Mouse (Mus musculus) layer of hippocampus, postnatal 10 days (tissue): Measurements from ENCODE around the gene Prr15l. TPM values are rescaled to one million over a fixed set of nuclear protein-coding genes. Genes with fewer than 3 reads are reported as not detected.

Source experiments
- DNase-seq, 2 experiments: peaks; one replicate each; pipeline ENCODE4 v3.0.0; 2021; ENCODE audit warnings: low spot score in 2 of 2
- total RNA-seq, 2 experiments: library from RNA; stranded (reverse); gene quantifications; 2 replicates each; pipeline ENCODE4 v1.2.3; 2021

Gene Prr15l
- total RNA-seq, 2 experiments from 2014 or later = not detected

DNA sequence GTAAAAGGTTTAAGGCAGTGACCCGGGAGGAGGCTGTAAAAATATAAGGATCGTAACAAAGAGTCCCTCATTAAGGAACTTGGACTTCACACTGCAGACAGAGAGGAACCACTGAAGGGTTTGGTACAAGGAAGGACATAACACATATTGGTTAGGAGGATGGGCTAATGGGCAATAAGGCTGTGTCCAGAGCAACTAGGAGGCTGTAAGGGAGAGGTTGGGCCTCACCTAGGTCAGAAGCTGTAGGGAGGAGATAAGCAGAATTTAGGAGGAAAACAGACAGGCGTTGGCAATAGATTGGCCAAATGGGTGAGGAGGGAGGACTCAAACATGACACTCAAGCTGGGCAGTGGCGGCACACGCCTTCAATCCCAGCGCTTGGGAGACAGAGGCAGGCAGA lies 10.5 kb upstream of the Prr15l start:
- no peak for DNase-seq

DNA sequence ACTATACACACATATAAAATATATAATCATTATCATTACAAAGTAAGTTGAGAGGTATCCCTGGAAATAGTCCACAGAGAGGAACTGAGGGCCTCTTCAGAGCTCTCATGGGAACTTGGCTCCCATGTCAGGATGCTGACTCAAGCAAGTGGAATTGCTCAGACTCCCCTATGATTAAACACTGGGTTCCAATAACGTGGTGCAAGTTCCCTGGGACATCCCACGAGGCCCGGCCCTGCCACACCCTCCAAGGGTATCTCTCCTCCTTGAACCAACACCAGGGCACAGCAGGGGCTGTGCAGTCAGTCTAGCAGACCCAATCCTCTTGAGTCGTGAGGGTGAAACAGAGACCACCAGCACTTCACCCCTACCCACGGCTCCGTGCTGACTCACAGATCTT lies 8.9 kb upstream of the Prr15l start:
- DNase-seq = no peak

DNA sequence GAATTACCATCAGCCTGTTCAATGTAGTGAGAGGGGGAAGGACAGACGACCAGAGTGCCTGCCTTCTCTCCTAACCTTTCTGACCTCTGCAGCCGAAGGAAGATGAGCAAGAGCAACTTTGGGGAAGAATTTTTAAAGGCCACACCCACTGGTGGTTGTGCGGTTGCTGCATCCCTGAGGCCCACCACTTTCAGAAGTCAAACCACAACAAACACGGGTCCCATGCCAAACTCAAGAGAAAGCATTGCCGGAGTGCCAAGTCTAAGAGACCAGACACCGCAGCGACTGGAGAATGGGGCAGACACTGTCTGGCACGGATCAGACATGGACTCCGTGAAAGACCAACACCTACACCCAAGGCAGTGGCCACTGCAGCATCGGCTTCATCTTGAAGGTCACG lies 3.0 kb upstream of the Prr15l start:
- no peak for DNase-seq

DNA sequence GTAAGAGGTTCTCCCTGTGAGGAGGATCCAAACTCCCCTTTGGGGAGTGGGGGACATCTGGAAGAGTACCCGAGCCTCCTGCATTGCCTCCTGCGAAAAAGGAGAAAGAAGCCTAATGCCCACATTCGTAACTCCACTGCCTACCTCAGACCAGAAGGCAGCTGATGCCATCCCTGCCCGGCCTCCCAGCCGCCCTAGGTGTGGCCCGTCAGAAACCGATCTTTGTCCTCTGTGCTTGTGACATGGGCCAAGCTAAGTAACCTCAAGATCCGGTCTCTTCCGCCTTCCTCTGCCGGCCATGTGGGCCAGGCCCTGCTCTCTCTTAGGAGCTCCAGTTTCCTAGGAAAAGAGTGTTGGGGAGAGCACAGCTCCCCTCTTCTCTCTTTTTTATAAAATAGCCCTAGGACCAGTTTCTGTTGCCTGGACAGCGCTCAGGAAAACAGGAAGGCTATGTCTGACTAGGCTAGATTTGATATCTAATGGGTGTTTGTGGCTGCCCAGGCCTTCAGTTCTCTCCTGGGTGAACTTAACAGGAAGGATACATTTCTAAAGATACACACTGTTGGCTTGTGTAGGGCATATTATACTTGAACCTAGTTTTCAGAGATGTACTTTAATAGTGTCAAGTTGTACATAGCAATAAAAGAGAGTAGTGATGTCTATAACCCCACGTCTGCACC lies 2.3 kb upstream of the Prr15l start:
- no peak for DNase-seq

DNA sequence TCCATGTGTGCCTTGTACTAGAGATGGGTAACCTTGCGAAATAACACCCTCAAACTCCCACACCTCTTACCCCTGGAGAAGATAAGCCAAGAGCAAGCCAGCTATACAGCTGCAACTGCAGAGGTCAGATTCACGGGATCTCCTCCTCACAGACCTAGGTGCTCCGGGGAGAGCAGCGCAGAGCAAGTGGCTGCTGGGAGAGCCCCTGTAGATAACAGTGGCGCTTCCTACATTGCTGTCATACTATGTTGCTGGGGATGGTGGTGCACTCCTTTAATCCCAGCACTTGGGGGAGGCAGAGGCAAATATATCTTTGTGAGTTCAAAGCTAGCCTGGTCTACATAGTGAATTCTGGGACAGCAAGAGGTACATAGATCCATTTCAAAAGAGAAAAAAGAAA lies 1.3 kb upstream of the Prr15l start:
- DNase-seq = no peak

DNA sequence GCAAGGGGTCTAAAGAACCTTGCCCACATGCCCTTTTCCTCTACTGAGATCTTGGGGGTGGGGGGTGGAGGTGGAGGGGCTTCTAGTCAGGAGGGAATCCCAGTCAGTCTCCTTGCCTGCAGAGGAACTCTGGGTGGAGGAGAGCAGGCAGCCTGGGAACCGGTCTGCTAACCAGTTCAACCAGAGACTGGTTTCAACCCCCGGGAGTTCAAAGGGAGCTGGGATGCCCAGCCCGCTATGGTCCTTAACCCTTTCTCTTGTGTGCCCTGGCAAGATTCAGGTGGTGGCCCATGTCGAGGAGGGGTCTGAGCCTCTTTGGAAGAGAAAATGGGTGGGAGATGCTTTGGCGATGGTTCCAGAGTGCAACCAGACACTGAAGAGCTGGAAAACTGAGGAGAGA lies 787 bp downstream of the Prr15l start:
- no peak for DNase-seq

DNA sequence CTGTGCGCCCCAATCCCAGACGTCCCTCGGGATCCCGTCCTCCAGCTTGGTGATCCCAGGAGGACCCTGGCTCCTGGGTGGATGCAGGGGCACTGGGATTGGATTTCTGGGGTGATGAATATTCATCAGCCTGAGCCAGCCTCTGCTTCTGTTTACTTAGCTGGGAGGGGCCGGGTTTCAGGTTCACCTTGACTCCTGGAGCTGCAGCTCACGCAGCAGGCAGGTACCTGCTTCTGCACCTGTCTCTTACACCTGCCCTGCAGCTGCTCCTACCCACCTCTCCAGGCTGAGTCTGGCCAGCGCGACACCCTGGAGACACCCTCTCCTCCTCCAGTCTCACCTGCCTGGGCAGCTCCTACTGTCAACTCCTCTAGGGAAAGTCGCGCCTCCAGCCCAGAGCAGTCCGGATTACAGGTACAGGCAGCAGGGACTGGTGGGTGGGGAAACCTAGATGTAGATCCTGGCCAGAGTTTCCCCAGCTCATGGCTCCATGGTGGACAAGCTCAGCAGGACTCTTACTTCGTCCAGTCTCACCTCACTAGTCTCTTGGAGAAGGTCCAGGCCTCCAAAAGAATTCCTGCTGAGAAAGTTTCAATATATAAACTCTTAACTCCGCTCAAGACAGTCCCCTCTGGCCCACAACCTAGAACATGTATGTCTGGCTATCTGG lies 1.3 kb downstream of the Prr15l start:
- no peak for DNase-seq

DNA sequence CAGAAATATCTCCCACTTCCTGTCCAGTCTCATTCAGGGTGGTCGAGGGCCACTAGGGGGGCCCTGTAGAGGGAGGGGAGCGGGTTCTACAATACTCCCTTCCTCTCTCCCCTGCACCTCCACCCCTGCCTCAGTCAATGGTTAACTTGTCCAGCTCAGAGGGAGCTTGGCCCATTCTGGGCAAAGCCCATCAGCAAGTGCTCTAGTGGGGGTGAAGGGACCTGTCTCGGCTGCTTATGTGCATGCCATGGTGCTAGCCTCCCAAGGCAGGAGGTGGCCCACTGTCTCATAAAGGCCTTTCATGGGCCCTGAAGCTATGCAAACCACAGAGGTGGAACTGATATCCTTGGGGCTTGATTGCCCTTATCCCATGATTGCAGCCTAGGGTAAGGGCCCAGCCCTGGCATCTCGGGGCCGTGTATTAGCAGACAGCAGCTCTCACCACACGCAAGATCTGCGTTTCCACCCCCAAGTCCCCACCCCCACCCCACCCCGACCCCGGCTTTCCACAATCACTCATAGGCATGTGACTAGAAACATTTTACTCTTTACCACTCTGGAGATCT lies 1.9 kb downstream of the Prr15l start:
- no peak for DNase-seq

DNA sequence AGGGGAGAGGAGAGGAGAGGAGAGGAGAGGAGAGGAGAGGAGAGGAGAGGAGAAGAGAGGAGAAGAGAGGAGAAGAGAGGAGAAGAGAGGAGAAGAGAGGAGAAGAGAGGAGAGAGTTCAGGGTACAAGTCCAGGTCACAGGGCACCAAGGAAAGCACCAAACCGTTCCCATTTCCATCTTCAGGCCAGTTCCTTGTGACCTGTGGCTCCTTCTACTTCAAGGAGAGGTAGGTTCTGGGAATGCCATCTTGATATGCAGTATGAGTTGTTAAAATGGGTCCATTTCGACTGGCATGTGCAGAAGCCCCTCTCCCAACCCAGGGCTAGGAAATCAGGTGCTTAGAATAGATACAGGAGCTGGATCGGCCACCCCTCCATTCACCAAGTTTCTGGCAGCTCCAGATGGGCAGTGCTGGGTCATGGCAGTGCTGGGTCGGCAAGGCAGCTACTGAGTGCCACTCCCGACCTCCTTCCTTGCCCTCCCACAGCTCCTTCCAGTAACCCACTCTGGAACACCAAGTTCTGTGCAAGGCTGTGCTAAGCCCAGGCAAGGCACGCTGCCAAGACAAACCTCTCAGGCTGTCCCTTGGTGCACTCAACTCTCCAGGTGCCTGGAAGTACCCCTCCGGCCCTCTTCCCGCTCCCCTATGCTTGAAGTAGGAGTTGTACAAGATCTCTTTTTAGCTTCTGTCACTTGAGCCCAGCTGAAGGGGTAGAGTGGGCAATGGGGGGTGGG lies 3.6 kb downstream of the Prr15l start:
- DNase-seq = no peak

DNA sequence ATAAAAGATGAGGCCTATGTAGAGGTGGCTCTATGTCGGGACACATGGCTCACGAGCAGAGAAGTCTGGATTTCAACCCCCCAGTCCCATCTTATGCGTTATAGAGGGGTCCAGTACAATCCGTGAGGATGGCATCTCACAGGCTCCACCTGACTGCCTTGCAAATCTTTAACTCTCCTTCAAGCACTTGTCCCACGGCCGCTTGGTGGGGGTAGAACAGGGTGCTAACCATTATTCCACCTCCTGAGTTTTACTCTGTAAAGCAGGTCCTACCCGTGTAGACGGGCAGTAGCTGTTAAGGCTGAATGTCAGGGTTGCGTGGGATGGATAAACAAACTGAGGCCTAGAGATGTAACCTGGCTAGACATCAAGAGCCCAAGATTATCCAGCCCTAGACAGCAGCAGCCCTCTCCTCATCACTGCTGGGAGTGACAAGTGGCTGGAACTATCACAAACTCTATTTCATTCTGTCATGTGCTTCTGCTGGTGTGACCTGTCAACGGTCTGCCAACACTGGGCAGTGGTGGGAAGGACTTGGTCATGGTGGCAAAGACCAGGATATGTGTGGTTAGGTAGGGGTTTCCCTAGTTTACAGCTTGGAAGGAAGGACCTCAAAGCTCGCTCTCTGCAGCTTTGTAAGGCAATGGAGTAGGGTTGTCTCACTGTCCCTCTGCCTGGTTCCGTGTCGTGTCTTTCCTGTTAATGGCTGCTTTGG lies 5.8 kb downstream of the Prr15l start:
- no peak for DNase-seq

DNA sequence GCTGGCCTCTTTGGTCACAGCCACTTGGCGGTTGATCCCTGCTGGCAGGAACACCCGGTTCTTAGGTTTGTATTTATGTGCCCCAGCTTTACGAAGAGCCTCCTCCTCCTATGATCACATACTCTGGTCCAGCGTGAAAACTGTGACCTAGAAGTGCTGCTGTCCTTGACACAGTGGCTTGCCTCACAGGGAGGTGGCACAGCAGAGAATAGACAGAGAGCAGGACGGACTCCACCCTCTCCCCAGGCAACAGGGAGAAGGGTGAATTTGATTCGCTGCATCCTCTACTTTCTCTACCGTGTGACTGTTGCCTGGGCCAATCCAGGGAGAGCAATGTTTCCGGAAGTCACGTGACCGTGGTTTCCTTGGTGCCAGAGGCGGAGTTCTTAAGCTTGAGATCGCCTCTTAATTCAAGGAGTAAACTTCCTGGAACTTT lies 7.0 kb downstream of the Prr15l start:
- DNase-seq = peak; percentile 31 to 35

DNA sequence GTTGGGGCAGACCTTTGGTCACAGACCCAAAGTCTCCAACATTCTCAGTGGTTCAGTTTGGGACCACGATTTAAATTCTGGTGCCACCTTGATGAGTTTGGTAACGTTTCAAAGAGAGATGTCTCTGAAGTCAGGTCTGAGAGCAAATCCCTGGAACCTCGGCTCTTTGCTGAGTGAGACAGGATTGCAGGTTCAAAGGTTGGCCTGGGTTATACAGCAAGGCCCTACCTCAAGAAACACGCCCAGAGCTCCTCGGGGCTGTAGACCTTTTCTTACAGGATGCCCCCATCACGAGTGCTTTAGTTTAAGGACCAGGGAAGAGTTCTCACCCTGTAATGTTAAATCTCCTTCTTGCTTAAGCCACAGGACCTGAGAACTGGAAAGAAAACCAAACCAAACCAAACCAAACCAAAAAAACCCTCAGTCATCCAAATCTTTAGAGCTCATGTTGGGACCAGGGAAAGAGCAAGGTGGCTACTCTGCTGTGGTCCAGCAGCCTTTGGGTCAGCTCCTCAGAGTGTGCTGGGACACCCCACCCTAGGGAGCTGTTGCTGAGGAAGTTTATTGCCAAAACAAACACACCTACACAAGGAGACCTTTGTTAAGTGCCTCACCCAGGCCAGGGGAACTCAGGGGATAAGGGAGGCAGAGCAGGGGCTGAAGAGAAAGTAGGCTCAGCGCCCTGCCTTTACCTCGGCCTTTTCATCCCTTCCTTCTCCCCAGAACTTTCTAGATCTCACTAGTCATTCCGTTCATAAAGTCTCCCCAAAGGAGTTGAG lies 8.2 kb downstream of the Prr15l start:
- DNase-seq = no peak

DNA sequence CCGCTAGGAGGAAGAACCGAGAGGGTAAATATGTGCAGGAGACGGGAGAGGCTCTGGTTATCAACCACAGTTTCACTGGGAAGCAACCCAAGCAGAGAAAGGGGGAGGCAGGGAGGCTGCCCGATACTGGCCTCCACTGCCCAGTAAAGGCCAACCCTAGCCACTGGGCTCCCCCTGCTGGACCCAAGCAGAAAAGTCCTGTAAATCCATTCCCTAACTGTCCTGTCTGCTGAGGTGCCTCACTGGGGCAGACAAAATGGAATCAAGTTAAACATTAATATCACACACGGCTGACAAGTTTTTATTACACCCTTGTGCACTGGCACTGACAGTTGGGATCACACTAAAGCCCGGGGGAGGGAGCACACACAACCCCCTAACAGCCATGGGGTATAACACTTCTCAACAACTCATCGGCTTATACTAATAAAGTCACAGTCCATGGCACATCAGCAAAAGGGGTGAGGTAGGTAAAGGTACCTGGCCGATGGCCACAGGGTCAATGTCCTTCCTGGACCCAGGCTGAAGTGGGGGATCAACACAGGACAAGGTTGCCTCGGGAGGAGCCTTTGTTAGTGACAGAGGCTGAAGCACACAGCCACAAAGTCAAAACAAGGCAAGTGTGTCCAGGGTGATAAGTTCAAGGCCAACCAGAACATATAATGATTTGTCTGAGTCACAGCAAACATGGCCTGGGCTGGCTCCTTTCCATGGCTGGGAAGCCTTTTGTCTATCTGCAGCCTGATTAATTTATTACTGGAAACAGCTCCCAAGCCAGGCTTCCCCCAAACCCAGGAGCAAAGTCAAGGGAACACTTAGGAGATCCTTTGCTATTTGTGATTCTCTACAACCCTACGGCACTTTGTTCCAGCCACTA lies 9.9 kb downstream of the Prr15l start:
- DNase-seq = peak in 1 of 2 experiments; percentile 38

DNA sequence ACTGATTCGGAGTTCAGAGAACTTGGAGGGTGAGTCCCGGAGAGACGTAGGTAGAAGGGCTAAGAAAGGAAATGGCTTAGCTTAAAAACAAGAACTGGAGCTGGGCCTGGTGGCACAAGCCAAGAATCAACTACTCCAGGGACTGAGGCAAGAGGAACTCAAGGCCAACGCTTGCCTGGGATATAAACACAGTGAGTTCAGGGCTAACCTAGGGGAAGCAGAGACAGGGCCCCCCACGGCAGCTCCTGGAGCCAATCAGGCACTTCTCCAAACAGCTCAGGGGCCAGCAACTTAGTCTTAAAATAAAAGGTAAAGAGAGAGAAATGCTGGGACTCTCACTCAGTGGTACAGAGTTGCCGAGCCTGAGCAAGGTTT lies 10.5 kb downstream of the Prr15l start:
- no peak for DNase-seq

DNA sequence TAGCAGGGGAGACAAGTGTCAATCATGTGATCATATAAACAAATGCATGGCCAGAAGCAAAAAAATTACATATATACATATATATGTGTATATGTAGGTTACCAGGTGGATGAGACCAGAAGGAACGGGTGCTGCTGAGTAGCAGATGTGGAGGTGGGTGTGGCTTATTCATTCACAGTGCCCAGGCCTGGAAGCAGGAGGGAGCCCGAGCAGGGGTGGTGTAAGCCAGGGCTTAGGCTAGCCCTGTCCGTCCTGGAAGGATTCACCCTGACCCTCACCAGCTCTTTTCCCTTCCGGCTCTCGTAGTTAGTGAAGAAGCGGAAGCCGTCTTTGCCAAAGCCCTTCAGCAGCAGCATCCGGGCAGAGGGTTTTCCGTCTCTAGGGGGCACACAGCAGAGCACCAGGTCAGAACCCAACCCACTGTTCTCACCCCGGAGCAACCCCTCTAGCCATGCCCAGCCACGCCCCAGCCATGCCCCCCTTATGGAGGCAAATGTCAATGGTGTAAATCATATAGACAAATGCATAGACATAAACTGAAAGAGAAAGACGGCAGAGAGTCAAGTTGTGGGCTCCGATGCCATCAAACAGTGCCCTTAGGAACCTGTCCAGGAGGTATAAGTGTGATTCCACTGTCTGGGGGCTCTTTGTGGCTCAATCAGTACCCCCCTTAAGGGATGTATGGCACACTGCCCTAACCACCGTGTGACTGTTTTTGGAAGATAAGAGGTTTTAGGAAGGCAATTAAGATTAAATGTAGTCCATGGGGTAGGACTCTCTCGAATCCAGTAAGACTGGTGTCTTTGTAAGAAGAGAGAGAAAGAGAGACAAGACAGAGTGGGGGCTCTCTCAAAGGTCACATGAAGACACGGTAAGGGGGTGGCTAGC lies 12.9 kb downstream of the Prr15l start:
- DNase-seq = no peak

DNA sequence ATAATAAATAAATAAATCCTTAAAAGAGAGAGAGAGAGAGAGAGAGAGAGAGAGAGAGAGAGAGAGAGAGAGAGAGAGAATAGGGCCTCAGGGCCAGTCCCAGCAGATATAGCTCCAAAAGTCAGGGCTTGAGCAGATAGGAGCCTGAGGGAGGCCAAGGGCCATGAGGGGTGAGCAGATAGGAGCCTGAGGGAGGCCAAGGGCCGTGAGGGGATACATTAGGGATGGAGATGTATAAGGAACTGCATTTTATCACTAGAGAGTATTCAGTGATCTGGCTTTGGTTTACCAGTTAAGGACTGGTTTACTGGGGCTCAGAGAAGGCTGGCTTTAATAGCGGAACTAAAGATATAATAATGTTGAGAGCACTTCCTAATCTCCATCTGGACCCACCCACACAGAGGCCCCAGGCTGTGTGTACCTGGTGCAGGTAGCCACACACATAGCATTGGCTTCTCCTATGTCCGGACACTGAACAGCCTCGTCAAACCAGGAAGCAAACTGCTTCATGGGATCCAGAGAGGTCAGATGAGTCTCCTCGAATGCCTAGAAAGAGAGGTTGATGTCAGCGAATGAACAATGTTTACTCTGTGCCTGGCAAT lies 14.2 kb downstream of the Prr15l start:
- DNase-seq = no peak

DNA sequence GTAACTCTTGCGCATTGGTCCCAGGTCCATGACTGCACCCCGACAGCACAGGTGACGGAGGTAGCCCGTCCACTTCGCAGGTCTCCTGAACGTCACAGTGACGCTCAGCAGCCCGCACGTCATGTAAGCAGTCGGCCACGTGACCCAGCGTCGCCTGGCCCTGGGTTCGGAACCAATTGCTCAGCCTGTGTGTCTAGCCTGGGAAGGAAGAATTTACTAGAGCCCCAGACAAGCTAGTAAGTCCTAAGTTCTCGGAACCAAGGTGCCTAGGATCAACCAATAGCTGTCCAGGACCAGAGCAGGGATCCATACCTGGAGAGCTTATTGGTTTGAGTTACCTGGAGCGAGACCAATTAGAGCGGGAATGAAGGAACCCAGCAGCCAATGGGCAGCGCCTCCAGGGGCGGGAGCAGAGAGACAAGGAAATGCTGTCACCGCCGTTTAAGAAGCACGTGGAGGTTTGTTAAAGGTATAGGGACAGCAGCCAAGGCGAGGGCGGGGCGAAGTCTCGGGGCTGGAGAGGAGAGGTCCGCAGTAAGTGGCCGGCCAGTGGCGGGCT lies 15.9 kb downstream of the Prr15l start, which contains the start of gene Pnpo:
Gene Pnpo (minus strand): TSS at position 241 of the 559 bp plus-strand sequence.
- DNase-seq = peak; percentile 83 to 90
